Mouse (Mus musculus) limb, embryonic 11.5 days (tissue): ENCODE data around the gene Tenm4. TPM values are rescaled to one million over a fixed set of nuclear protein-coding genes. Genes with fewer than 3 reads are reported as not detected.
A peak's percentile ranks its signal among the peaks of the same experiment; 100 is the strongest.

Source experiments
- ATAC-seq: fragments of 200-750 bp; cut with Nextera tagmentation; 2 replicates; pipeline ENCODE4 v1.8.0; 2017; ENCODE audit warnings: low read depth; ENCODE audit not compliant: insufficient number of reproducible peaks, low FRiP score, low TSS enrichment
- DNase-seq: peaks from one replicate; pipeline ENCODE4 v3.0.0-alpha.2; 2015; ENCODE audit warnings: low spot score
- H3K27ac ChIP-seq: fragments of 300-500 bp; sonication (generic); replicated peaks from 2 replicates; pipeline ENCODE4 v1.5.1; 2014; ENCODE audit warnings: low read depth, mild to moderate bottlenecking, low read length
- H3K27me3 ChIP-seq: fragments of 300-500 bp; sonication (generic); 2 replicates; pipeline ENCODE4 v1.6.1; 2014; ENCODE audit warnings: mild to moderate bottlenecking, low read length, mixed read lengths; ENCODE audit not compliant: control insufficient read depth, insufficient read depth
- H3K36me3 ChIP-seq: fragments of 300-500 bp; sonication (generic); 2 replicates; pipeline ENCODE4 v1.6.1; 2014; ENCODE audit warnings: mild to moderate bottlenecking, low read length, moderate library complexity, mixed read lengths; ENCODE audit not compliant: control insufficient read depth, insufficient read depth
- H3K4me1 ChIP-seq: fragments of 300-500 bp; sonication (generic); 2 replicates; pipeline ENCODE4 v1.6.1; 2014; ENCODE audit warnings: low read length, mixed read lengths; ENCODE audit not compliant: control insufficient read depth, insufficient read depth
- H3K4me2 ChIP-seq: fragments of 300-500 bp; sonication (generic); 2 replicates; pipeline ENCODE4 v1.6.1; 2014; ENCODE audit warnings: low read depth, mild to moderate bottlenecking, moderate library complexity; ENCODE audit not compliant: severe bottlenecking
- H3K4me3 ChIP-seq: fragments of 300-500 bp; sonication (generic); 2 replicates; pipeline ENCODE4 v1.5.1; 2014; ENCODE audit warnings: low read depth, low read length
- H3K9ac ChIP-seq: fragments of 300-500 bp; sonication (generic); 2 replicates; pipeline ENCODE4 v1.6.1; 2014; ENCODE audit warnings: mild to moderate bottlenecking, low read length
- H3K9me3 ChIP-seq: fragments of 300-500 bp; sonication (generic); 2 replicates; pipeline ENCODE4 v1.6.1; 2016; ENCODE audit warnings: low read length; ENCODE audit not compliant: control insufficient read depth
- WGBS: fragments of 180-500 bp; shearing (Covaris S2); extraction: QIAGEN DNeasy Blood & Tissue Kit; methylation state at CpG from one replicate; pipeline ENCODE4 v1.1.7; 2014; 5-methylcytosine and 5-hydroxymethylcytosine counted together
- polyA plus RNA-seq: library from polyadenylated mRNA; unstranded; fragments of >200 nt; fragmentation: Nextera tagmentation; extraction: Ambion mirVana; gene quantifications from 2 replicates; pipeline ENCODE4 v1.2.1, GENCODE M21; 2014

Tenm4 gene
- polyA plus RNA-seq, 1 experiment from 2014 or later: 43.1 TPM

DNA sequence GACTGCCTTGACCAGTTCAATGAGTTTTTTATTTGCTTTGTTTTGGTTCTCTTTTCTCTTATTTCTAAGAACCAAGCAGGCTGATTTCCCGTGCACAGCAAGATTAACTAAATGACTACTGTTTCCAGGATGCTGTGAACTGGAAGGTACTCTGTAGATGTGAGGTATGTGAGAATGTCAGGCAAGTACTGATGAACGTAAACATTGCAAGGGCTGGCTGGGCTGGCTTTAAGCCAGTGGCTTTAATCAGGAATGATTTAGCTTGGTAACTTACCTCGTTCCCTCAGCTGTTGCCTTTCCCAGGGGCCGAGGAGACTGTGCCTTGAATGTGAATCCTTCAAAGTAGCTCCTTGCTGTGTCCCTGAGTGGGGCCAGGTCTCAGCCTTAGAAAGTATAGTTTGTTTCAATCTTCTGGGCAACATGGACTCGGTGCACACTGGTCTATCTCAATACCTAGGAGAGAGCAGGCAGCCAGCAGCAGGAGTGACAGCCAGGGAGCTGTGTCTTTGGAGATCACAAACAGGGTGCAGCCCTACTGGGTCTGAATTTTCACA is 134.4 kb downstream of the Tenm4 start:
- Histone ChIP-seq H3K4me3 (no peak overlapping the region), H3K9ac (no peak overlapping the region), H3K36me3 (no peaks in the 10 kb centered on the region), H3K9me3 (no peaks in the 10 kb centered on the region), H3K27me3 (no peaks in the 10 kb centered on the region), H3K4me2 (no peak overlapping the region), H3K27ac (no peak overlapping the region), H3K4me1 (no peaks in the 10 kb centered on the region)
- DNase-seq: no peak
- 52% methylated on average over 5 of the region's 5 CpGs for WGBS
- ATAC-seq: no peak

DNA sequence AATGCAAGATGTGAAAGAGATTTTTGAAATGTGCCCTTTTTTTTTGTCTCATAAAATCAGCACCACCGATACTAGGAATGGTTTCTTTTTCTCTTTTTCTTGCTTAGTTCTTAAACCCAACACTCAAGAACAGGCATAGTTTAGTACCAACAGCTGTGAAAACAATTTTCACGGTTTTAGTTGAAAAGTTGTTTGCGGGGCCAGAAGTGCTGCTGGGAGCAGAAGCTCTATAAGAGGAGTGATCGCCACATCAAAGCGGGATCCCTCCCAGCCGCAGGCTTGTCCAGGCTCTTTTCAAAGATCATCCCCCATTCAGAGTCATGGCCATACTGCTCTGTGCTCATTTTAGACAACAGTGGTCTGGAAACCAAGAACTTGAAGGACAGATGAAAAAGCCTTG is 137.1 kb downstream of the Tenm4 start:
- no peak overlapping the region for H3K27ac ChIP-seq
- no peak for ATAC-seq
- no peak for DNase-seq
- H3K27me3 ChIP-seq: no peaks in the 10 kb centered on the region
- no peak overlapping the region for H3K4me3 ChIP-seq
- no peak overlapping the region for H3K9ac ChIP-seq
- H3K4me1 ChIP-seq: no peaks in the 10 kb centered on the region
- 63% methylated on average over 6 of the region's 6 CpGs for WGBS
- H3K9me3 ChIP-seq: no peaks in the 10 kb centered on the region
- no peak overlapping the region for H3K4me2 ChIP-seq
- H3K36me3 ChIP-seq: no peaks in the 10 kb centered on the region

DNA sequence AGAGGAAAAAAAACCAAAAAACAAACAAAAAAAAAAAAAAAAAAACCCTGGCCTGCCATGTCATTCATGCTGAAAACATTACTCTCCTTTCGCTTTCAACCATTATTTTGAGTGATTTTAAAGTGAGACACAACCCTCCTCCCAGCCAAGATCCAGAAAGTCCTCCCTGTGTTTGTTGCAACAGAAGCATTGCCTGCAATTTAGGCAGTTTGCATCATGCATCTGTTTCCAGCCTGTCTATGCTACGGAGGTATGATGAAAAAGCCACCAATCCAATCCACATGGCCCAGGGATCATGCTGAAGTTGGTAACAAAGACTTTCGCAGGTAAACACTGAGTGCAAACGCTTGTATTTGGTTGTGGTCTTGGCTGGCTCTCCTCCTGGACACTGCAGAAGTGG is 158.3 kb downstream of the Tenm4 start:
- Histone ChIP-seq H3K27ac (no peak overlapping the region), H3K4me1 (no peaks in the 10 kb centered on the region)
- ATAC-seq: no peak

DNA sequence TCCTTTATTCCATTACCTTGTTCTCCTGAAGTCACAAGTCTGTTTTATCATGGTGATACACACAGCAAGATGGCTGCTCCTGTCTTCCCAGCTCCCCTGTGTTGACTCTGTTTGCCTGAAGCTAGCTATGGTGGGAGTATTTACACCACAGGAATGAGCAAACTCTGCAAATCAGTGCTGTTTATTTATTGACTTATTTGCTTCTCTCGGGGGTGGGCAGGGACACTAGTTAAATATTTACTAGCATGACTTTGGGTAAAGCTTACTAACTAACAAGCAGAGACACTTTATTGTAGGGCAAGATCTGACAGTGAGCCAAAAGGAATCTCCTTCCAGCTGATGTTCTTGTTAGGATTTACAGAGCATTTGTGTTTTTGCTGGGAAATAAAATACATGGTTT is 160.1 kb downstream of the Tenm4 start:
- Histone ChIP-seq H3K27me3 (no peaks in the 10 kb centered on the region), H3K9me3 (no peaks in the 10 kb centered on the region), H3K36me3 (no peaks in the 10 kb centered on the region), H3K9ac (no peak overlapping the region), H3K4me1 (no peaks in the 10 kb centered on the region), H3K27ac (no peak overlapping the region), H3K4me2 (no peak overlapping the region), H3K4me3 (no peak overlapping the region)
- 68% methylated on average over 1 of the region's 1 CpGs for WGBS
- ATAC-seq (no peak), DNase-seq (no peak)

More for the DNA sequence above, 158.3 kb downstream of the Tenm4 start:
- Histone ChIP-seq H3K9me3 (no peaks in the 10 kb centered on the region), H3K36me3 (no peaks in the 10 kb centered on the region), H3K9ac (no peak overlapping the region), H3K4me2 (no peak overlapping the region), H3K4me3 (no peak overlapping the region), H3K27me3 (no peaks in the 10 kb centered on the region)
- 89% methylated on average over 4 of the region's 4 CpGs for WGBS
- no peak for DNase-seq

DNA sequence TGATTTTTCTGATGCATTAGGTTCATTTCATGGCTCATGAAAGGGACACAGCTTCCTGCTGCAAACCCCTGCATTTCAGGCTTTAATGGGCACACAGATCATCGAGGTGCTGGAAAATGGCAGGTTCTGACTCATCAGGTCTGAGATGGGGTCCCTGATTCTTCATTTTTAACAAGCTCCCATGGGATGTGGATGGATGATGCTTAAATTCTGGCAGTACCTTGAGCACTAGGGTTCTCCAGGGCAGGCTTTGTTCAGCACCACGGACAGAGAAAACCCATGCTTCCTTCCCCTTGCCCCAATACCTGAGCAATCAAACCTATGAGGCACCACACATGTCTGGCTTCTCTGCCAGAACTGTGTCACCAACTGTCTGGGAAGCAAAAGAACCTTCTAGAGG is 163.3 kb downstream of the Tenm4 start:
- H3K4me2 ChIP-seq: no peak overlapping the region
- no peak overlapping the region for H3K27ac ChIP-seq
- WGBS: 39% methylated on average over 2 of the region's 2 CpGs
- DNase-seq (peak; percentile 72), ATAC-seq (no peak)
- H3K36me3 ChIP-seq: no peaks in the 10 kb centered on the region
- no peaks in the 10 kb centered on the region for H3K9me3 ChIP-seq
- H3K4me3 ChIP-seq: no peak overlapping the region
- H3K9ac ChIP-seq: no peak overlapping the region
- no peaks in the 10 kb centered on the region for H3K27me3 ChIP-seq
- no peaks in the 10 kb centered on the region for H3K4me1 ChIP-seq

DNA sequence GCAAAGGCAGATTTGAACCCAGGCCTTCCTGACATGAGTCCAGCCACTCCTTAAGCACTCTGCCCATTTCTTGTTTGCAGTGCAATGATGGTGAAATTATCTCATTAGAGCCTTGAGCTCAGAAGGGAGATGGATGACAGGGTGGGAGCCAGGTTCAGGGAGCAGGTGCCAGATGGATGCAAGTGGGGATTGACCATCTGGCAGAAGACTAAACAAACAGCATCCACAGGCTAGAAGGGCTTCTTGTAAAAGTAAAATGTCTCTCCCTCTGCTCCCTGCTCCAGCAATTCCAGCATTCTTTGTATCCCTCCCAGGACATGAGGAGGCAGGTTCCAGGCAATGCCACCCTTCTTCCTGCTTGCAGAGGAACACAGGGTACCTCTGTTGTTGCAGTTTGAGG is 165.3 kb downstream of the Tenm4 start:
- Histone ChIP-seq H3K4me3 (no peak overlapping the region), H3K27me3 (no peaks in the 10 kb centered on the region), H3K36me3 (no peaks in the 10 kb centered on the region), H3K4me2 (no peak overlapping the region), H3K9me3 (no peaks in the 10 kb centered on the region), H3K27ac (no peak overlapping the region), H3K4me1 (no peaks in the 10 kb centered on the region), H3K9ac (no peak overlapping the region)
- ATAC-seq (no peak), DNase-seq (no peak)

DNA sequence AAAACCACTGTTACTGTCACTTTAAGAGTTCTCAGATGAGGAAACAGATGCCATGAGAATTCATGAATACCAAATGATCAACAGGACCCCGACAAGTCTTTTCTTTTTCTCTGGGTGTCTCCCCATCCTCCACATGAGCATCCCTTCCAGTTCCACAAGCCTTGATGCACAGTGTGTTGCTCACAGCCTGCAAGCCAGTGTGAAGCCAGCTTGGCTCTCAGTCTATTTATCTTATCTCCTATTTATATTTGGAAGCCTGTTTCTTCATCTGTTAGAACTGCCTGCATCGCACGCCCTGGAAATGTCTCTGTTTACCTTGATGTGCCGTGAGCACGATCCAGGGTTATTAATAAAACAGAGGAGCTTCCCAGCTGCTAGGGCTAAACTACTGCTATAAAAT is 169.8 kb downstream of the Tenm4 start:
- H3K27me3 ChIP-seq: no peaks in the 10 kb centered on the region
- H3K9me3 ChIP-seq: no peaks in the 10 kb centered on the region
- no peak overlapping the region for H3K4me2 ChIP-seq
- H3K36me3 ChIP-seq: no peaks in the 10 kb centered on the region
- DNase-seq: no peak
- H3K27ac ChIP-seq: no peak overlapping the region
- no peak for ATAC-seq
- H3K4me1 ChIP-seq: no peaks in the 10 kb centered on the region
- no peak overlapping the region for H3K4me3 ChIP-seq
- WGBS: 89% methylated on average over 5 of the region's 5 CpGs
- H3K9ac ChIP-seq: no peak overlapping the region

DNA sequence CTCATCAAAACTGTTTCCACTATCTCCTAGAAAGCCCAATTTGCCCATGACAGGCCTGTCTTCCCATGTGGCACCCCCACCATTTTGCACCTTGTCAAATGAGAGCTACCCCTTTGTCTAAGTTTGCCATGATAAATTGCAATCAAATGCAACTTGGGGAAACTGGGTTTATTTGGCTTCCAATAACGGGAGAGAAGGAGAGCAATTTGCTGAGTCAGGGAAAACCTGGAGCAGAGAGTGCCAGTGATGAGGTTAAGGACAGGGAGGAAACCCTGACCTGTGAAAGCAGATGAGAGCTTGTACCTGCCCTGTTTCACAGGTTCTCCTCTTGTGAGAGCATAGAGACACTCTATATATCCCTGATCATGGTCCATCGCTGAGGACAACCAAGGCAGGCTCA is 170.4 kb downstream of the Tenm4 start:
- no peaks in the 10 kb centered on the region for H3K4me1 ChIP-seq
- WGBS: 88% methylated on average over 2 of the region's 2 CpGs
- no peak overlapping the region for H3K9ac ChIP-seq
- ATAC-seq (no peak), DNase-seq (no peak)
- no peaks in the 10 kb centered on the region for H3K9me3 ChIP-seq
- no peaks in the 10 kb centered on the region for H3K27me3 ChIP-seq
- H3K4me2 ChIP-seq: no peak overlapping the region
- no peak overlapping the region for H3K4me3 ChIP-seq
- H3K36me3 ChIP-seq: no peaks in the 10 kb centered on the region
- no peak overlapping the region for H3K27ac ChIP-seq

DNA sequence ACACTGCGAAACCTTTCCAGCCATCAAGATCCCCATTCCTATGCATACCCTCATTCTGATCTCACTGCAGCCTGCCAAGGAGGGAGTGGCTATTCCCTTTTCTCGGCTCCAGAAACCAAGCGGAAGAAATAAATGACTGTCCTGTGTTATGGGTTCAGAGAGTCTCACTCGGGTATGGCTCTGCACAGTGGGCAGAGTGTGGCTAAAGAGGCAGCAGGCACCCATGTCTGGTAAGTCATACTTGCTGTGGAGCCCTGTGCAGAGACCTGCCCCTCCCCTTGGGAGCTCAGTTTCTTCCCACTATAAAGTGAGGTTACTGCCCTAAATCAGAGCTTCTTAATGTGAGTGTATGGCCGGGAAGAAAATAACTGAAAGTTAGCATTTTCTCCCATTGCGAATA is 171.9 kb downstream of the Tenm4 start:
- DNase-seq (no peak), ATAC-seq (no peak)
- no peaks in the 10 kb centered on the region for H3K36me3 ChIP-seq
- no peak overlapping the region for H3K4me3 ChIP-seq
- WGBS: 82% methylated on average over 6 of the region's 6 CpGs
- H3K27ac ChIP-seq: no peak overlapping the region
- H3K4me2 ChIP-seq: no peak overlapping the region
- H3K9ac ChIP-seq: no peak overlapping the region
- H3K27me3 ChIP-seq: no peaks in the 10 kb centered on the region
- H3K4me1 ChIP-seq: no peaks in the 10 kb centered on the region
- H3K9me3 ChIP-seq: no peaks in the 10 kb centered on the region
